Mouse (Mus musculus): ENCODE data around the gene Fuca1.
A peak's percentile ranks its signal among the peaks of the same experiment; 100 is the strongest.
"Not testable (repeated sequence)": the region's sequence is repeated elsewhere in the genome, so short reads cannot be mapped to it uniquely, and the experiment has no call there.

Fuca1 gene

DNA sequence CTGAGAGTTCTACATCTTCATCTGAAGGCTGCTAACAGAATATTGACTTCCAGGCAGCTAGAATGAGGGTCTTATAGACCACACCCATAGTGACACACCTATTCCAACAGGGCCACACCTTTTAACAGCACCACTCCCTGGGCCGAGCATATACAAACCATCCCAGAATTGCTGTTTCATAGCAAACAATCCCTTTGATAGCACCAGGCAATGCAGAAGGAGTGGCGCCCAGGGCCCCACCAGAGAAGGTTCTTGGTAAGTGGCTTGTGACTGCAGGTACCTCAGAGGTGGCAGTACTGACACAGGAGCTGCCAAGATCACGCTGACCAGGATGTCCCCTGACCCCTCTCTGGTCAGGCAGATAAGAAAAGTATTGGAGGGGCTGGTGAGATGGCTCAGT lies 32.6 kb downstream of the Fuca1 start:
- no peak for DNase-seq (ENCODE audit: low spot score)

- DNase-seq (ENCODE audit: low spot score) = peak; percentile 59
These were observed 33.7 kb downstream of the Fuca1 start for GRCm38 (mm10) chr4:135954241-135954640.

GRCm38 (mm10) chr4:135955886-135956285 lies 35.4 kb downstream of the Fuca1 start:
- DNase-seq (ENCODE audit: low spot score) = no peak

DNA sequence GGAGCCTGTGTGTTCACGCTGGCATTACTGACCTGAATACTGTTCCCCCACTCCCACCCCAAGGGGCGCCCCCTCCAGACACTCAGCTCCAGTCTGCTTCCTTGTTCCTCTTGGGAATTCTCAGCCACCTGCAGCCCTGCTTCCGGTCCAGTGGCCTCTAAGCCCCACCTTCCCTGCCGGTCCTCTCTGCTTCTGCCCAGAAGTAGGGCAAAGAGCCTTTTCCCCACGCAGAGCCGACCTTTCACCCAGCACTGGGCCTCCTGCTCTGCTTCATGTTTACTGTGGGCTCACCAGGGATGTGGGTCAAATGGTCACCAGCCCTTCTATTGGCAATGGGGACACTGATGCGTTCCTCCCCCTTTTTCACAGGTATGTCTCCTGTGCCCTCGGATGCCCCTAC lies 37.8 kb downstream of the Fuca1 start:
- DNase-seq (ENCODE audit: low spot score) = no peak

DNA sequence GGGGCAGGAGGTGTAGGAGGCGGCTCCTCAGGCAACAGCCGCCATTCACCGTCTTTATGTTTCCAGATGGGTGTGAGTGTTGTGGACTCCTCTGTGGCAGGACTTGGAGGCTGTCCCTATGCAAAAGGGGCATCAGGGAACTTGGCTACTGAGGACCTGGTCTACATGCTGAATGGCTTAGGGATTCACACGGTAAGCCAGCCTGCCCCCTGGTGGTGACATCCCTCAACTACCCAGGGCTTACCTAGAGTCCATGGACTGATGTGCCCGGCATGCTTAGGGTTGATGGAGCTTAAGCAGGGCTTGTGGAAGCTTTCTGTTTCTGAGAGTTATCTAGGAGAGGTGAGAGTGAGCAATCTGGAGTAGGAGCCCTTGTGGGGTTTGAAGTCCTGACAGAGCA lies 40.2 kb downstream of the Fuca1 start:
- peak; percentile 56 for DNase-seq (ENCODE audit: low spot score)

DNA sequence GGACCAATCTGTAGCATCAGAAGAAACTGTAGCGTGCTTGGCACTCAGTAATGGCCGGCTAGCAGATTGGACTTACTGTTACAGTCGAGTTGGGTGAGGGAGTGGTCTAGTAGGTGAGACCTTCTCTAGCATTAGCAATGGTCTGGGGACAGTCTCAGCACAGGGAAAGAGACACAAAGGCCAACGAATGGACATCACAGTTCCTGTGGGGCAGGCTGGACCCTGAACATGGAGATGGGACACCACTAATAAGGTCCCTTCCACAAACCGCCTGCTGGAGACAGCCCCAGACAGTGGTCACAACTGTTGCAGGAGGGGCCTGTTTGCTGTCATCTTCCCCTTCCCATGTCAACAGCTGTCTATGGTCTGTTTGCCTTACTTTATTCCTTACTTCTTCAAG lies 41.2 kb downstream of the Fuca1 start:
- no peak for DNase-seq (ENCODE audit: low spot score)

DNA sequence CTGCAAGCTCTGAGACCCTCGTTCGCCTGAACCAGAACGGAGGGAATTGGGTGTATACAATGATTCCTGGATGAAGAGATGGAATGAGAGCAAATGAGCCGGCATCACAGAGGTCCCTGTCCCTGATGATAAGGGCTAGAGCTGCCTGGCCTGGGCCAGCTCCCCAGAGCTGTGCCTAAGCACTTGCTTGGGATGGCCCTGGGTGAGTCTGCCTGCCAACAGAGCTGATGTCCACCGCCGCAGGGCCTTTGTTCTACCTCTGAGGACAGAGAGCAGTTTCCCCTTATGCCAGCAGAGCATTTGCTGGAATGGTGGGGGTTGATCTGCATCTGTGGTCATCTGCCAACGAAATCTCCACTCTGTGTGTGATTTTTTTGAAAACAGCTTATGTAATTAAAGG lies 41.7 kb downstream of the Fuca1 start:
- no peak for DNase-seq (ENCODE audit: low spot score)

GRCm38 (mm10) chr4:135962946-135963345 lies 42.4 kb downstream of the Fuca1 start:
- no peak for DNase-seq (ENCODE audit: low spot score)

DNA sequence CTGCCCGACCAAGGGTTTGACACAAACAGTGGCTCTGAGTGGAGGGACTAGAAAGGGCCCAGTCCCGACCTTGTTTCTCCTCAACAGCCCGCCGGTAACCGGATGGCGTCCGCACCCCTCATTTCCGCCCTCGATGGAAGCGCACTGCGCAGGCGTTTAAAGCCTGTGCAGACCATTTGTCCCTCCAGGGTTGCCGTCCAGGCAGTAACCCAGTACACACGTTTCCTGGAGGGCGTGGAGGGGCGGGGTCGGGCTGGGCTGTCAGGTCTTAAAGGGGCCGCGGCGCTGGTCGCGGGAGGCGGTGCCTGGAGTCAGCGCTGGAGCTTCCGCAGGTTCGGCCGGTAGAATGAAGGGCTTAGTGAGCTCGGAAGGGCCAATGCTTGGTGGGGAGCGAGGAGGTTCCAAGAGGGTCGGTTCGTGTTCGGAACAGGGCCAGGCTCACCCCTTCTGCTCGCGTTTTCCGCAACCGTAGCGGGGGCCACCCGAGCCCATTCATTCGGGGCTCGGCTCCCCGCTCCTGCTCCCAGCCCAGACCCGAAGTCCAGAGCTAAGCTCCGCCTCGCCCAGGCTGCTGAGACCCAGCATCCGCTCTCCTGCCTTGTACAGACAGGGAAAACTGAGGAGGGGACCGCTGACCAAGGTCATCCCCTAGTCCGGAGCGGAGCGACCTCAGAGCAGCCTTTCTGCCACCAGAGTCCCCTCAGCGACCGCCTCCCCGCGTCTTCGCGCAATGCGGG lies 43.1 kb downstream of the Fuca1 start, which contains the start of gene Gale:
Gene Gale (plus strand): TSS at position 271 of the 737 bp plus-strand sequence.
- peak; percentile 85 for DNase-seq (ENCODE audit: low spot score)

GRCm38 (mm10) chr4:135964426-135964825 lies 43.9 kb downstream of the Fuca1 start:
- DNase-seq (ENCODE audit: low spot score) = no peak

DNA sequence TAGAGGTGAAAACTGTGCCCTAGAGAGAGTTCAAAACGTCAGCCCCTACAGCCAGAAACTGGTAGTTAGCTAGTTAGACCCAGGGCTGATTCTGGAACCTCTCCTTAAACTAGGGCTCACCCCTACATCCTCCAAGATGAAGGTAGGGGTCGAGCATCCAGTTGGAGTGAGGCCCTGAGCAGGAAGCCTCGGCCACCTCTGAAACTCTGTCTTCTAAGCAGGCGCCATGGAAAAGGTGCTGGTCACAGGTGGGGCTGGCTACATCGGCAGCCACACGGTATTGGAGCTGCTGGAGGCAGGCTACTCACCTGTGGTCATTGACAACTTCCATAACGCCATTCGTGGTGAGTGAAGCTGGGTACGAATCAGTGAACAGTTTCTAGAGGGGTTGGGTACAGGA lies 44.6 kb downstream of the Fuca1 start:
- no peak for DNase-seq (ENCODE audit: low spot score)

DNA sequence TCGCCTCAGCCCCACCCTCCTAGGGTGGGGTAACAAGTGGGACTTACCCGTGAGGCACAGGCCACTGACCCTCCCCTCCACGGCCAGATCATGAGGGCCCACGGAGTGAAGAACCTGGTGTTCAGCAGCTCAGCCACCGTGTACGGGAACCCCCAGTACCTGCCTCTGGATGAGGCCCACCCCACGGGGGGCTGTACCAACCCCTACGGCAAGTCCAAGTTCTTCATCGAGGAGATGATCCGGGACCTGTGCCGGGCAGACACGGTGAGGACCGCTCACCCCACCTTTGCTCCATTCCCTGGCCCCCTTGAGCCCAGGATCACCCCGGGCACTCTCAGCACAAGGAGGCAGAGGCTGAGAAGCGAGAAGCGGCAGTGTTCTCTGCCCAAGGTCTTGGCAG lies 45.7 kb downstream of the Fuca1 start:
- no peak for DNase-seq (ENCODE audit: low spot score)

- no peak for DNase-seq (ENCODE audit: low spot score)
These were observed 46.7 kb downstream of the Fuca1 start for GRCm38 (mm10) chr4:135967086-135967760.

- no peak for DNase-seq (ENCODE audit: low spot score)
These were observed 47.8 kb downstream of the Fuca1 start for GRCm38 (mm10) chr4:135968271-135968869.

DNA sequence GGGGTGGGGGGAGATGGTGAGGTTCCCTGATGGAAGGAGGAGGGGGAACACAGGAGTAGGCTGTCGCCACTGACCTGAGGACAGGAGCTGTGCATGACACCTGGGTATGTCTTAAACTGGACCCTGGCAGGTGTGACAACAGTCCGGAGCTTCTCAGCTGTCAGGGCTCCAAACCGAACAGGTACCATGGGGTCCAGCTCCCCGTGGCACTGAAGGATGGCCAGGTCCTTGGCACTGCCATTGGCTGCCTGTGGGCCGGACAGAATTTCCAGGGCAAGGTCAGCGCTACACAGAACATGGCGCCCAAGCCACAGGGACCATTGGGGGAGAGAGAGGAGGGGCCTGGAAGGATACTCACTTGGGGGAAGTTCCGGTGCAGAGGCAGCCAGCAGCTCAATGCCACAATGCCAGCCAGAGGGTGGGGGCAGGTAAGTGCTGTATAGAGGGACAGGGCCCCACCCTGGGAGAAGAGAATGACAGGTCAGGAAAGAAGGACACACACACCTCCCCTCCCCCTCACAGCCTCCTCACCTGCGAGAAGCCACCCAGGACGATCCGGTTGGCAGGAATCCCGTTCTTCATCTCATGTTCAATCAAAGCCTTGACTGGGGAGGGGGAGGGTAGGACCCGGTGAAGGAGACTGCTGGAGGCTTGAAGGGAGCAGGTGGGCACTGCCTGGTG lies 48.7 kb downstream of the Fuca1 start:
- DNase-seq (ENCODE audit: low spot score) = no peak

DNA sequence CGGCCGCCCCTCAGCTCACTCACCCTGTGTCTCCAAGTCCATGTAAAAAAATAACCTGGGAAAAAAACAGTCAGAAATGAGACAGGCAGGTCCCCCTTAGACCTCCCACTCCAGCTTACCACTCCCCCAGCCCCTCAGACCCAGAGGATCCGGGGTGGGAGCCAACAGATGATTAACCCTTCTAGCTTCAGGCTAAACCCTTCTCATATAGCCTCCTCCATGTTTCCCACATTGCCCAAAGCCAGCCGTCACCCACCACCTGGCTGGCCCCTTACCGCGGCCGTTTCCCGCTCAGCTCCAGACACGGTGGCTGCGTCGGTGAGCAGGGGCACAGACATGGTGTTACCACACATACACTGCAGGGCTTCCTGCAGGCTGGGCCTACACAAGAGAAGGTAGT lies 50.0 kb downstream of the Fuca1 start:
- DNase-seq (ENCODE audit: low spot score) = no peak

DNA sequence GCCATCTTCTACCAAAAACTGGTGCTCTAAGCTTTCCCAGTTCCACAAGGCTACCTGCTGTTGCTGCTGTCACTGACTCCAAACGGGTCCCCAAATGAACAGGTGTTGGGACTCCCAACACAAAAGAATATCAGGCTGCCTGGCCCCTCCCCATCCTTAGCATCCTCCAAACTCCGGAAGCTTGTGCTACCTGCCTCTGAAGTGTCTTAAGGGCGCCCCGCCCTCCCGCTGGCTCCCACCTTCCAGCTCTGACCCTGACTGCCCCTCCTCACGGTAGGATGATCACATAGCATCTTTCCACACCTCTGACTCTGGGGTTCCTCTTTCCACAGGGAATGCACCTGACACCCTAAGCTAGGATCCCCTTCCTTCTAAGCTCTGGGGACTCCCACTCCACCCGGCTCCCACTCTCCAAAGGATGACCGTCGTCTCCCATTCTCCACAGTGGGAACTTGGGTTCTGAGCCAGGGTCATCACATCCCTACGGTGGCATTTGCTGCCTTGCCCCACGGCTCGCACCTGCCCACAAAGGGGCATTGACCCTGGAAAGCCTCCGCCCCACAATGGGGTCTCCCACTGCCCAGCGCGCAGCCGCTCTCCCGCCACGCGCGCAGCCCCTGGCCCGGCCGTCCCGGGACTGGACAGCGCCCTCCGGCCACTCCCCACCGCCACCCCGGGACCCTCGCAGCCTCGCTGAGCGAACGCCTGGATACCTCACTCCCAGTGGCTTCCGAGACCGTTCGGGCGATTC lies 51.4 kb downstream of the Fuca1 start:
- DNase-seq (ENCODE audit: low spot score) = no peak

- DNase-seq (ENCODE audit: low spot score) = peak; percentile 75
These were observed 52.0 kb downstream of the Fuca1 start, which contains the start of gene Lypla2 for GRCm38 (mm10) chr4:135972556-135972906. Lypla2 (minus strand) TSS chr4:135972626.

DNA sequence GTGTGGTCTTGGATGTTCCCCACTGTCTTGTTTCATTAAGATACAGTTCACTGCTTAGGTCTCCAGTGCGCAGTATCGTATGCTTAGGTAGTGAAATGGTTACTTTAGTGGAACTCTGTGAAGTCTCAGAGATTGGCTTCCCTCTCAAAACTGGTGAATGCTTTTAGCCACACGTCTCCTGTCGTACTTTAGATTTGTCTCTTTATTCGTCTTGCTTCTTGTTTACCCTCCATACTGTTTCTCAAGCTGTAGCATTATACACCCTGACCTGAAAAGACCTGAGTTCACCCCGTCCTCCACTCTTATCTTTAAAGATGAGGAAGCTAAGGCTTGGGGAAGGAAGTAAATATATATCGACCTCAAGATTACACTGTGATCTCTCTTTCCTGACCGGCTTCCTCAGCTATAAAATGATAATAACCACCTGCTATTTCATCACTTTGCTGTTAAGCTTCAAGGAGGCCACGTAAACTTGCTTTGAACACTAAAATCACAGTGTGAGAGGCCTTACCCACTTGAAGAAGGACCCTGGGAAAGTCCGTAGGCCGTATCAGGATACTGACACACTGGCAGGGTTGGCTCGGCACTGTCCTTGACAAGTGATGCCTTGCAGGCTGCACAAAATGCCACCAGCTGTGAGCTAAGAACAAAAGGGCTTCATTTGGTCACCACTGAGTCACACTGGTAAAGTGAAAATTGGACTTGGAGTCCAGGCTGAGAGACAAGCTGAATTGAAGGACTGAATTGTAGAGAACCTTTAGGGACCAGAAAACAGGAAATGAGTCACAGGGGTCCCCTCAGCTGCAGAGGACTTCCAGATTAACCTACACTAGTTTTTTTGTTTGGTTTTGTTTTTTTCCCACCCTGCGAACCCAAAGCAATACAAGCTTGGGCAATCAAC lies 52.6 kb downstream of the Fuca1 start:
- no peak for DNase-seq (ENCODE audit: low spot score)

DNA sequence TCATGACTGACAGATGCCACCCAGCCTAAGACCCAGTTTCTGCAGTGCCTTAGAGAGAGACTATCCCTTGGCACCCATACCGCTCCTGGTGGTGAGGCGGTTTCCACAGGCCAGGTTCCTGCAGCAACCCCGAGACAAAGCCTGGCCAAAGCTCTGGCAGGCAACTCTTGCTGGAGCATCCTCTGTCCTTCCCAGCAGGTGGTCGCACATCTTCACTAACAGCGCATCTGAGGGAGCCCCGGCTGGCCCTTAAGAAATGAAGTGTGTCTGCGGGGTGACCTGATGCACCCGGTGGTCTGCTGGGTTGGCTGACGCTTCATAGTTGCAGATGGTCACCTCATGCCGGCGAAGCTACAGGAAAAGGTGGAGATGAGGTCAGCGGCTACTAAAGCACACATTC lies 55.6 kb downstream of the Fuca1 start:
- no peak for DNase-seq (ENCODE audit: low spot score)

- not testable (repeated sequence) for DNase-seq (ENCODE audit: low spot score)
These were observed 59.7 kb downstream of the Fuca1 start for GRCm38 (mm10) chr4:135980223-135980622.

All from ovary, postnatal 10 days (tissue).